Mouse (Mus musculus) liver, postnatal 0 days (tissue): ENCODE measurements around the gene Lrrc1. TPM values are rescaled to one million over a fixed set of nuclear protein-coding genes. Genes with fewer than 3 reads are reported as not detected.

Experiments used
- ATAC-seq: fragments of 200-750 bp; cut with Nextera tagmentation; 2 replicates; pipeline ENCODE4 v1.8.0; 2017; ENCODE audit warnings: mild to moderate bottlenecking, moderate library complexity
- DNase-seq: peaks from one replicate; pipeline ENCODE4 v3.0.0-alpha.2; 2016
- H3K27ac ChIP-seq: fragments of 300-500 bp; sonication (generic); 2 replicates; pipeline ENCODE4 v1.5.1; 2014; ENCODE audit warnings: antibody characterized with exemption, moderate library complexity, mild to moderate bottlenecking, low read depth
- H3K27me3 ChIP-seq: fragments of 300-500 bp; sonication (generic); 2 replicates; pipeline ENCODE4 v1.6.1; 2014; ENCODE audit warnings: low read length, control low read depth, mixed read lengths; ENCODE audit not compliant: insufficient read depth
- H3K36me3 ChIP-seq: fragments of 300-500 bp; sonication (generic); replicated peaks from 2 replicates; pipeline ENCODE4 v1.6.1; 2014; ENCODE audit warnings: mild to moderate bottlenecking, control low read depth, low read length, moderate library complexity, mixed read lengths; ENCODE audit not compliant: insufficient read depth
- H3K4me1 ChIP-seq: fragments of 300-500 bp; sonication (generic); 2 replicates; pipeline ENCODE4 v1.6.1; 2014; ENCODE audit warnings: antibody characterized with exemption, mild to moderate bottlenecking, control low read depth; ENCODE audit not compliant: insufficient read depth
- H3K4me2 ChIP-seq: fragments of 300-500 bp; sonication (generic); 2 replicates; pipeline ENCODE4 v1.6.1; 2014; ENCODE audit warnings: low read depth, mild to moderate bottlenecking, low read length, moderate library complexity, mixed read lengths
- H3K4me3 ChIP-seq: fragments of 300-500 bp; sonication (generic); 2 replicates; pipeline ENCODE4 v1.5.1; 2014; ENCODE audit warnings: low read depth, low read length
- H3K9ac ChIP-seq: fragments of 300-500 bp; sonication (generic); replicated peaks from 2 replicates; pipeline ENCODE4 v1.6.1; 2014; ENCODE audit warnings: mild to moderate bottlenecking, moderate library complexity
- H3K9me3 ChIP-seq: fragments of 300-500 bp; sonication (generic); 2 replicates; pipeline ENCODE4 v1.6.1; 2016; ENCODE audit warnings: mild to moderate bottlenecking, control low read depth, low read length, mixed read lengths
- CTCF ChIP-seq: sonication (generic); IDR thresholded peaks from 2 replicates; pipeline ENCODE4 v1.5.1; 2016; ENCODE audit warnings: antibody characterized with exemption, low read depth
- EP300 ChIP-seq: IDR thresholded peaks from 2 replicates; pipeline ENCODE4 v1.6.1; 2016; ENCODE audit warnings: antibody characterized with exemption, low read depth, mild to moderate bottlenecking
- WGBS: fragments of 180-500 bp; shearing (Covaris S2); extraction: QIAGEN DNeasy Blood & Tissue Kit; methylation state at CpG from one replicate; pipeline ENCODE4 v1.1.7; 2014; ENCODE audit not compliant: insufficient replicate concordance; 5-methylcytosine and 5-hydroxymethylcytosine counted together
- polyA plus RNA-seq: library from polyadenylated mRNA; unstranded; fragments of >200 nt; fragmentation: Nextera tagmentation; extraction: Ambion mirVana; gene quantifications from 2 replicates; pipeline ENCODE4 v1.2.1, GENCODE M21; 2015

Lrrc1 gene
- polyA plus RNA-seq, 1 experiment from 2014 or later: 1.5 TPM

DNA sequence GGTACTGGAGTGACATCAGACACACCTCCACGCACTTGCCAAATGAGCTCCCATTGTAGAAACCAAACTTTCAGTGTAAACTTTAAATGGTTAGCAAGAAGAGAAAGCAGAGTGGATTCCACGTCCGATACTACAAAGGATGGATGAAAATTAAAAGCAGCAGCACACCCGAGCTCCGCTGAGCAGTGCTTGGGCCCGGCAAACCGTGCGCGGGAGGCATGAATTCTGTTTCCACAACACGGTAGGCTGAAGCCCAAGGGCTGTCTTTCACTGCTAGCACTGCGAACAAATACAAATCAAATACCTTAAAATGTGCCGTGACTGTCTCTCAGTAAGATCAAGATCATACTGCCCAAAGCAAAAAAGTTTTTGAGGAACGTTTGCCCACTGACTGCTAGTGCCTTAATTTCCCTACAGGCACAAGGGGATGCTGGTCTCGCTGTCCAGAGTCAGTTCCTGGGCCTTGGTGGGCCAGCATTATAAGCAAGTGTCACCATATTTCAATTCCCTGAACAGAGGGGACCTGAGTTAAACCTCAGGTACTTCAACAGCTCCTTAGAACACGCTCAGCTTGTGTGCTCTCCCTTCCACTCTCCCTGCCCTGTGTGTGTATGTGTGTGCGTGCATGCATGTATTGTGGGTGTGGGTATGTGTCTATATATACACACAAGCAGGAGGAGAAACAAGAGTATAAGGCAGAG is 18.9 kb downstream of the Lrrc1 start:
- H3K4me1 ChIP-seq: no peaks in the 10 kb centered on the region
- H3K36me3 ChIP-seq: no peaks in the 10 kb centered on the region
- H3K9me3 ChIP-seq: no peaks in the 10 kb centered on the region
- no peak overlapping the region for H3K27ac ChIP-seq
- no peak overlapping the region for H3K9ac ChIP-seq
- H3K4me2 ChIP-seq: no peak overlapping the region
- TF ChIP-seq CTCF (no peak), EP300 (no peak)
- 84% methylated on average over 16 of the region's 16 CpGs for WGBS
- ATAC-seq (no peak), DNase-seq (no peak)
- H3K4me3 ChIP-seq: no peak overlapping the region
- H3K27me3 ChIP-seq: no peaks in the 10 kb centered on the region

DNA sequence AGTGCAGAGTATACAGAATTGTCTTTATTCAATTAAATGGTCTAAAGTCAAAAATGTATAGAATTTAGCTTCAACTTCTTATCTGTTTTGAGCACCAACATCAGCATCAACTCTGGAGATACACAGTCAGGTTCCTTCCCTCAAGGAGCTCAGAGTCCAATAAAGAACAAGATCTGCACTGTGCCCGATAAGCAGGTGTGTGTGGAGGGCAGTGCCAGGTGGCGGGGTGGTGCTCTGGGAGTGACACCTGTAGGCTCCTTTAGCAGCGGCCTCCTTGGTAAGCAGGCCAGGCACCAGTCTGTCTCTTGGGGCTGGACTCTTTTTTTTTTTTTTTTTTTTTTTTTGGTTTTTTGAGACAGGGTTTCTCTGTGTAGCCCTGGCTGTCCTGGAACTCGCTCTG is 20.9 kb downstream of the Lrrc1 start:
- no peak overlapping the region for H3K9ac ChIP-seq
- TF ChIP-seq CTCF: no peak
- no peak for TF ChIP-seq EP300
- H3K4me1 ChIP-seq: no peaks in the 10 kb centered on the region
- H3K9me3 ChIP-seq: no peaks in the 10 kb centered on the region
- DNase-seq (no peak), ATAC-seq (no peak)
- 60% methylated on average over 4 of the region's 4 CpGs for WGBS
- H3K27me3 ChIP-seq: no peaks in the 10 kb centered on the region
- H3K27ac ChIP-seq: no peak overlapping the region
- no peak overlapping the region for H3K4me3 ChIP-seq
- no peaks in the 10 kb centered on the region for H3K36me3 ChIP-seq
- H3K4me2 ChIP-seq: no peak overlapping the region

DNA sequence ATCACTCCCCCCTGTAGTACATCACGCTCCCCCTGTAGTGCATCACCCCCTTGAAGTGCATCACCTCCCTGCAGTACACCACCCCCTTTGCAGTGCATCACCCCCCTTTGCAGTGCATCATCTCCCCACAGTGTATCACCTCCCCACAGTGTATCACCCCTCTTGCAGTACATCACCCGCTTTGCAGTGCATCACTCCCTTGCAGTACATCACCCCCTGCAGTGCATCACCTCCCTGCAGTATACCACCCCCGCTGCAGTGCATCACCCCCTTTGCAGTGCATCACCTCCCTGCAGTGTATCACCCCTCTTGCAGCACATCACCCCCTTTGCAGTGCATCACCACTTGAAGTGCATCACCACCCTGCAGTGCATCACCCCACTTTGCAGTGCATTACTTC is 22.2 kb downstream of the Lrrc1 start:
- 80% methylated on average over 3 of the region's 3 CpGs for WGBS
- no peaks in the 10 kb centered on the region for H3K36me3 ChIP-seq
- ATAC-seq (no peak), DNase-seq (no peak)
- H3K9me3 ChIP-seq: no peaks in the 10 kb centered on the region
- no peaks in the 10 kb centered on the region for H3K27me3 ChIP-seq
- H3K4me2 ChIP-seq: no peak overlapping the region
- no peak overlapping the region for H3K4me3 ChIP-seq
- H3K4me1 ChIP-seq: no peaks in the 10 kb centered on the region
- H3K9ac ChIP-seq: no peak overlapping the region
- TF ChIP-seq CTCF (no peak), EP300 (no peak)
- no peak overlapping the region for H3K27ac ChIP-seq

DNA sequence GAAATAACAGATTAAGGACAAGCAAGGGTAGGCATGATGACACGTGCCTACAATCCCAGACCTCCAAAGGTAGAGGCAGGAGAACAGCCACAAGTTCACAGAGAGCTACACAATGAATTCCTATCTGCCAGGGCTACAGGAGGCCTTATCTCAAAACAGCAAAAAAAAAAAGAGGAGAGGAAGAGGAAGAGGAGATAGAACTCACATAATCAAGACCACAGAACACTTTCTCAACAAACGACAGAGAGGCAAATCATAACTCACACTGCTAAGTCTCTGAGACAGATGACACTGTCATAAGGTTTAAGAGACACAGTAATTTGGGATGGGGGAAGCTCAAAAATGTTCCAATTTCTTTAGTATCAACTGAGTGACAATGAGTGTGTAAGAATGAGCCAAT is 25.5 kb downstream of the Lrrc1 start:
- Histone ChIP-seq H3K4me3 (no peak overlapping the region), H3K4me2 (no peak overlapping the region), H3K9ac (no peak overlapping the region), H3K36me3 (no peaks in the 10 kb centered on the region), H3K9me3 (no peaks in the 10 kb centered on the region), H3K4me1 (no peaks in the 10 kb centered on the region), H3K27ac (no peak overlapping the region), H3K27me3 (no peaks in the 10 kb centered on the region)
- DNase-seq: no peak
- no peak for TF ChIP-seq CTCF
- TF ChIP-seq EP300: no peak
- 45% methylated on average over 2 of the region's 2 CpGs for WGBS
- ATAC-seq: no peak

DNA sequence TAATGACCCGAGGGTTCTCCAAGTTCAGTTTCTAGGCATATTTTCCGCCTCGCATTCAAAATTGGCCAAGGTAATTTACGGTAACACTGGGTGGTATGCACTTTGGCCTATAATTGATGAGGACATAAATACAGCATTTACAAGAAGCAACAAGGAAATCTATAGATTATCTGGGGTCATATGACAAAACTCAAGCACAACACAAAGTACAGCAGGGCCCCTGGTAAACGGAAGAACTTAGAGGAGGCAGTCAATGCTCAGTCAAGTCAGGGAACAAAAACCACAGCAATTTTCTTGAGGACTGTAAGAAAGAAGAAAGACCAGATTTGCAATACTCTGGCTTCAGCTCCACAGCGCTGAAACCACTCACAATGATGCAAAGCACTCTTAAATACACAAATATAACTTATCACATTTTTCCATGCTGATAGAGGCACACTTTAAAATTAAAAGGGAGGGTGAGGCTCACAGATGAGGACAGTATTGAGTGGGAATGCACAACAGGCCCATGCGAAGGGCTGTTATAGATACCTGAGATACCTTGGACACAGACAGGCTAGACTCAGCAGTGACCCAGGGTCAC is 27.8 kb downstream of the Lrrc1 start:
- H3K27me3 ChIP-seq: no peaks in the 10 kb centered on the region
- ATAC-seq: no peak
- DNase-seq: no peak
- H3K4me3 ChIP-seq: no peak overlapping the region
- H3K9me3 ChIP-seq: no peaks in the 10 kb centered on the region
- H3K27ac ChIP-seq: no peak overlapping the region
- H3K4me1 ChIP-seq: no peaks in the 10 kb centered on the region
- H3K9ac ChIP-seq: no peak overlapping the region
- WGBS: 80% methylated on average over 7 of the region's 7 CpGs
- H3K4me2 ChIP-seq: no peak overlapping the region
- TF ChIP-seq EP300: no peak
- no peak for TF ChIP-seq CTCF
- H3K36me3 ChIP-seq: no peaks in the 10 kb centered on the region

DNA sequence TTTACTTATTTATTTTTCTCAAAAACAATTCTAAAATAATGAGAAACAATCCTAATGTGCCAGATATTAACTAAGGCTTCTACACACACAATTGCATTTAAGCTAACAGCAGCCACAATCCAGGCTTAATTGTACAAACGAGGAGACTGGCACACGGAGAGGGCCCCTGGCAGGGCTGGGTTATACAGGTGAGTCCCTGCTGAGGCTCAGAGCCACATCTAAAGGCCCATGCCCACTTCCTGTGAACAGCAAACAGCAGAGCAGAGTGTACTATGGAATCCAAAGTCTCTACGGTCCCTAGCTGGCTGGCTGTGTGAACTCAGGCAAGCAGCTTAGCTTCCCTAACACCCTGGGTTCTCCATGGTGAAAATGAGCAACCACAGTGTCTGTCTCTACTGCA is 30.8 kb downstream of the Lrrc1 start:
- no peak overlapping the region for H3K9ac ChIP-seq
- no peaks in the 10 kb centered on the region for H3K36me3 ChIP-seq
- H3K4me1 ChIP-seq: no peaks in the 10 kb centered on the region
- H3K4me3 ChIP-seq: no peak overlapping the region
- no peak overlapping the region for H3K27ac ChIP-seq
- DNase-seq (no peak), ATAC-seq (no peak)
- TF ChIP-seq CTCF (no peak), EP300 (no peak)
- WGBS: 67% methylated on average over 3 of the region's 3 CpGs
- no peaks in the 10 kb centered on the region for H3K27me3 ChIP-seq
- no peaks in the 10 kb centered on the region for H3K9me3 ChIP-seq
- H3K4me2 ChIP-seq: no peak overlapping the region

DNA sequence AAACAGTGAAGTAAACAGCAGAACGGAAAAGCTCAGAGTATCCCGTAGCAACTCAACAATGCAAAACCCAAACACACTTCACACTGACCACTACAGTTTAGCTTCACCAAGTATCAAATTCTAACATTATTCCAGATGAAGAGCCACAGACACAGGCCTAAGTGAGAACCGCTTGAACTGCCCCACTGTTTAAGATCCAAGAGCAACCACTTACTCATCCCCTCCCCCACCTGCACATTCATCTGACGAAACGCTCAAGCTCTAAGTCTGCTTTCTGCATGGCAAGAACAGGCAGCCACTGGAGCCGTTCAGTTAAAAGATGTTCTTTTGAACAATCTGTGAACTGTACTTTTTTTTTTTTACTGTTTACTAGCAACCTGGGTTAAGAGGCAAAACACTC is 32.5 kb downstream of the Lrrc1 start:
- DNase-seq (no peak), ATAC-seq (no peak)
- no peaks in the 10 kb centered on the region for H3K9me3 ChIP-seq

More for the DNA sequence above, 32.5 kb downstream of the Lrrc1 start:
- Histone ChIP-seq H3K4me1 (no peaks in the 10 kb centered on the region), H3K36me3 (no peaks in the 10 kb centered on the region), H3K9ac (no peak overlapping the region), H3K27ac (no peak overlapping the region), H3K4me2 (no peak overlapping the region), H3K4me3 (no peak overlapping the region), H3K27me3 (no peaks in the 10 kb centered on the region)
- TF ChIP-seq CTCF (no peak), EP300 (no peak)
- WGBS: 74% methylated on average over 6 of the region's 6 CpGs
